Mouse (Mus musculus) small intestine, adult 2 months (tissue): ENCODE data around the gene Vmn1r36. TPM values are rescaled to one million over a fixed set of nuclear protein-coding genes. Genes with fewer than 3 reads are reported as not detected.
"Not testable (repeated sequence)": the region's sequence is repeated elsewhere in the genome, so short reads cannot be mapped to it uniquely, and the experiment has no call there.

ENCODE experiments used
- H3K27ac ChIP-seq: fragments of 200-500 bp; 2 replicates; pipeline ENCODE4 v1.5.1; 2012; ENCODE audit warnings: low read depth, low read length, control low read depth, inconsistent platforms; ENCODE audit not compliant: insufficient read depth
- H3K27me3 ChIP-seq: fragments of 200-500 bp; 2 replicates; pipeline ENCODE4 v1.6.1; 2012; ENCODE audit warnings: mild to moderate bottlenecking, moderate library complexity, low read length, inconsistent platforms; ENCODE audit not compliant: control insufficient read depth, insufficient read depth
- H3K36me3 ChIP-seq: fragments of 200-500 bp; 2 replicates; pipeline ENCODE4 v1.6.1; 2012; ENCODE audit warnings: mild to moderate bottlenecking, low read length, control low read depth, inconsistent platforms; ENCODE audit not compliant: control insufficient read depth, insufficient read depth
- H3K4me1 ChIP-seq: fragments of 200-500 bp; 2 replicates; pipeline ENCODE4 v1.6.1; 2012; ENCODE audit warnings: low read length, inconsistent platforms, mixed read lengths; ENCODE audit not compliant: control insufficient read depth, insufficient read depth, insufficient read length
- H3K4me3 ChIP-seq: fragments of 200-500 bp; 2 replicates; pipeline ENCODE4 v1.5.1; 2012; ENCODE audit warnings: low read depth, mild to moderate bottlenecking, control low read depth, inconsistent platforms, low read length, moderate library complexity
- CTCF ChIP-seq: fragments of 200-500 bp; IDR thresholded peaks from 2 replicates; pipeline ENCODE4 v1.5.1; 2012; ENCODE audit warnings: low read depth, mild to moderate bottlenecking, control low read depth, inconsistent platforms, low read length, moderate library complexity, mixed read lengths; ENCODE audit not compliant: insufficient replicate concordance, insufficient read length; ENCODE audit errors: extremely low read depth
- POLR2A ChIP-seq: fragments of 200-500 bp; IDR thresholded peaks from 2 replicates; pipeline ENCODE4 v1.6.1; 2012; ENCODE audit warnings: low read depth, mild to moderate bottlenecking, control low read depth, inconsistent platforms, low read length, moderate library complexity
- WGBS: fragments of 180-500 bp; shearing (Covaris S2); methylation state at CpG from one replicate; pipeline ENCODE4 v1.1.7; 2018; 5-methylcytosine and 5-hydroxymethylcytosine counted together
- polyA plus RNA-seq: library from polyadenylated mRNA; depleted of rRNA; stranded (reverse); fragments of >200 nt; gene quantifications from 2 replicates; pipeline ENCODE4 v1.2.3, GENCODE M21; 2012; rRNA removed

Vmn1r36 gene
- not detected in 2 replicates for polyA plus RNA-seq

DNA sequence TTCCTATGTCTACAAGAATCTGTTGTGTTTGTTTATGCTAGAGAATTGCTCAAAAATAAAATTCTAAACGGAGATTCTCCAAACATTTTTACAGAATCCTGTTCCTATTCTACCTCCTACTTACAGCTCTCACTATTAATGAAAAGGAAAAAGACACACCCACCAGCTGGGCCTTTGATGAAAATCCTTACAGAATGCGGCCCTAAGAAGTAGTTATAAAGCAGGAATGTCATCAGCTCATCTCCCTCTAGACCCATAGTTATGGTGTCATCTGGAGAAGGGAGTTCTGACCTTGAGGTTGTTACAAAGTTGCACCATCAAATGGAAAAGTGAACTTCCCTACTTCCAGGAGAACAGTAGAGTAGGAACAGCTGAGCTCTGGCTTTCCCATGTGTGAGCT lies at the start of gene Vmn1r36:
Vmn1r36 (minus strand) TSS at position 101 of the 400 bp plus-strand sequence.
- H3K4me1 ChIP-seq, H3K27ac ChIP-seq, H3K36me3 ChIP-seq, H3K27me3 ChIP-seq, H3K4me3 ChIP-seq: not testable (repeated sequence)
- 62% methylated on average over 2 of the region's 2 CpGs for WGBS

DNA sequence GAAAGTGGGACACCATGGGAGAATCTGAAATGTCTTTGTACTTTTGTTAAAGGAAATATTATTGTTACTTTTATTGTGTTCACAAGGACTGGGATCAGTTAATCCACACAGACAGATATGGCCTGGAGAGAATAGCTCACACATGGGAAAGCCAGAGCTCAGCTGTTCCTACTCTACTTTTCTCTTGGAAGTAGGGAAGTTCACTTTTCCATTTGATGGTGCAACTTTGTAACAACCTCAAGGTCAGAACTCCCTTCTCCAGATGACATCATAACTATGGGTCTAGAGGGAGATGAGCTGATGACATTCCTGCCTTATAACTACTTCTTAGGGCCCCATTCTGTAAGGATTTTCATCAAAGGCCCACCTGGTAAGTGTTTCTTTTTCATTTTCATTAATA lies 10.1 kb upstream of the Vmn1r36 start, which contains the start of gene Vmn1r37:
Vmn1r37 (plus strand) TSS at position 301 of the 400 bp plus-strand sequence.
- not testable (repeated sequence) for H3K4me3 ChIP-seq, H3K27ac ChIP-seq, H3K4me1 ChIP-seq, H3K36me3 ChIP-seq, H3K27me3 ChIP-seq

DNA sequence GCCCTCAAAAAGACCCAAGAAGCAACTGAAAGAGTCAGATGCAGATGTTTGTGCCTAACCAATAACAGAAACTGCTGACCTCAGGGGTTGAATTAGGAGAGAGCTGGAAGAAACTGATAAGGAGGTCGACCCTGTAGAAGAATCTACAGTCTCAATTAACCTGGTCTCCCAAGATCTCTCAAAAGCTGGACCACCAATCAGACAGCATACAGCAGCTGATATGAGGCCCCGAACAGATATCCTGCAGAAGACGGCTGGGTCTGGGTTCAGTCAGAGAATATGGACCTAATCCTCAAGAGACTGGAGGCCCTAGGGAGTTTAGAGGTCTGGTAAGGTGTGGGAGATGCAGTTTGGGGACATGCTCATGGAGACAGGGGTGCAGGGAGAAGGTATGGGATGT lies 5.1 kb downstream of the Vmn1r36 start:
- WGBS = 60% methylated on average over 3 of the region's 3 CpGs
- no peaks in the 10 kb centered on the region for H3K4me1 ChIP-seq
- H3K4me3 ChIP-seq = no peak overlapping the region
- H3K27ac ChIP-seq = no peak overlapping the region
- TF ChIP-seq CTCF (no peak), POLR2A (no peak)
- H3K36me3 ChIP-seq = no peaks in the 10 kb centered on the region
- no peaks in the 10 kb centered on the region for H3K27me3 ChIP-seq

DNA sequence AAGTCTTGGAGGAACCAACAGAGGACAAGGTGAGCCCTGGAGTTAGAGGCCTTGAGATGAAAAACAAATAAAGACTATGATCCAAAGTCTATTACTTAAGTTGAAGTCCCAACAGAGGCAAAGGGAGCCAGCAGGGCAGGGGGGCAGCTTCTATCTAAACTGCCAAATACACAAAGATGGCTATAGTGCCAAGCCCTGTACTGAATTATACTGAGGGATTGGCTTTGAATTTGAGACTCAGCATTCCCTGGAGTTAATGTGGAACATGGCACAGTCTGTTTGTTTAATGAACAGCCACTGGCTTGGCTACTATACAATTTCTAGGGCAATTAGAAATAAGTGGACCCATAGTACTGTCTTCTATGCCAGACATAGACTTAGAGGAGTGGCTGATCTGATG lies 10.1 kb downstream of the Vmn1r36 start:
- Histone ChIP-seq H3K36me3 (no peaks in the 10 kb centered on the region), H3K27me3 (no peaks in the 10 kb centered on the region), H3K4me3 (no peak overlapping the region), H3K4me1 (no peaks in the 10 kb centered on the region), H3K27ac (no peak overlapping the region)
- no peak for TF ChIP-seq CTCF
- TF ChIP-seq POLR2A = no peak

DNA sequence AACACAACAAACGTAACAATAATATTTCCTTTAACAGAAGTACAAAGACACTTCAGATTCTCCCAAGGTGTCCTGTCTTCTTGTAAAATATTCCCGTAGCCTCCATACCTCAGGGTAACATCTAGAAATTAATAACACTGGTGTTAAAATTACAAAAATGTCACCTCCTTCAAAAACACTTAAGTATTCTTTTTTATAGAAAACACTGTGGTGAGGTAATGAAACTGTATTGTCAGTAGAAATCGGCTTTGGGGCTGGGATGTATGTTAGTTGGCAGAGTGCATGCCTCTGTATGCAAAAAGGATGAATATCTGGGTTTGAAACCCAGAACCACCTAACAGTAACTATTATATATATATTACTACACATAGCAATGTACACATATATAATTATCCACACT lies 33.2 kb downstream of the Vmn1r36 start, which contains the start of gene Vmn1r35:
Vmn1r35 (minus strand) TSS at position 101 of the 400 bp plus-strand sequence.
- no peaks in the 10 kb centered on the region for H3K27me3 ChIP-seq
- TF ChIP-seq CTCF (no peak), POLR2A (no peak)
- H3K36me3 ChIP-seq = no peaks in the 10 kb centered on the region
- no peak within 1 kb of the TSS for H3K27ac ChIP-seq
- no peaks in the 10 kb centered on the region for H3K4me1 ChIP-seq
- H3K4me3 ChIP-seq = no peak within 1 kb of the TSS
- 76% methylated on average over 3 of the region's 3 CpGs for WGBS

Other genes starting within 250 kb of the Vmn1r36 start
- gene Mad2l1, start 183.8 kb downstream of the Vmn1r36 start, polyA plus RNA-seq = 1.6 and 2.2 TPM in 2 replicates
- not detected in 2 replicates for gene Vmn1r32, start 159.1 kb downstream of the Vmn1r36 start, polyA plus RNA-seq
- not detected in 2 replicates for gene Vmn1r33, start 100.9 kb downstream of the Vmn1r36 start, polyA plus RNA-seq
- gene Vmn1r34, start 75.3 kb downstream of the Vmn1r36 start, polyA plus RNA-seq = not detected in 2 replicates
- gene Vmn1r35, start 33.3 kb downstream of the Vmn1r36 start, polyA plus RNA-seq = not detected in 2 replicates
- not detected in 2 replicates for gene Vmn1r37, start 10.2 kb upstream of the Vmn1r36 start, polyA plus RNA-seq
- not detected in 2 replicates for gene Vmn1r38, start 63.5 kb upstream of the Vmn1r36 start, polyA plus RNA-seq
- gene Vmn1r39, start 91.4 kb upstream of the Vmn1r36 start, polyA plus RNA-seq = not detected in 2 replicates
- gene Gng12, start 177.2 kb upstream of the Vmn1r36 start, polyA plus RNA-seq = 31.3 and 73.9 TPM in 2 replicates